Mouse (Mus musculus) testis, adult 2 months (tissue): Measurements from ENCODE around the gene Rsph3b.

Source experiments
- CTCF ChIP-seq: fragments of 200-500 bp; IDR thresholded peaks from 2 replicates; pipeline ENCODE4 v1.5.1; 2012; ENCODE audit warnings: low read depth, mild to moderate bottlenecking, inconsistent platforms, low read length, moderate library complexity; ENCODE audit not compliant: control insufficient read depth, insufficient read depth, insufficient replicate concordance
- POLR2A ChIP-seq: fragments of 200-500 bp; IDR thresholded peaks from 2 replicates; pipeline ENCODE4 v1.6.1; 2012; ENCODE audit warnings: low read depth, mild to moderate bottlenecking, inconsistent platforms, low read length, moderate library complexity; ENCODE audit not compliant: control insufficient read depth

DNA sequence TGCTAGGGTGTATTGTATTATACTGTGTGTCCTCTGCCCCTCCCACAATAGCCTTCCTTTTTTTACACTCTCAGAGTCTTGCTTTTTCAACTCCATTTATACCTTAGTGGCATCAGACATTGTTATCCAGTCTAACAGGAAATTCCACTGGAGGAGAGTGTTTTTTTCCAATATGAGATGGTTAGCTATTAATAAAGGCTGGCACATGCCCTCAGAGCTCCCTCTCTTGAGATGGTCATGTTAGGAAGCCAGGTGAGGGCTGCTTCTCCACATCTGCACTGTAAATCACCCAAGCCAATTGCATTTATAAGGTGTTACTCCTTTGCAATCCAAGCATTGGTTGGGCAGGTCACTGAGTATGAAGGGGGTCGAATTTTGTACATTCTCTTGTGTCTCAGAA, 81.9 kb downstream of the Rsph3b start:
- no peak for TF ChIP-seq CTCF
- TF ChIP-seq POLR2A, result no peak
